Comparison of ENCODE assay signal across 28 mouse cellular contexts in the genomic region with DNA sequence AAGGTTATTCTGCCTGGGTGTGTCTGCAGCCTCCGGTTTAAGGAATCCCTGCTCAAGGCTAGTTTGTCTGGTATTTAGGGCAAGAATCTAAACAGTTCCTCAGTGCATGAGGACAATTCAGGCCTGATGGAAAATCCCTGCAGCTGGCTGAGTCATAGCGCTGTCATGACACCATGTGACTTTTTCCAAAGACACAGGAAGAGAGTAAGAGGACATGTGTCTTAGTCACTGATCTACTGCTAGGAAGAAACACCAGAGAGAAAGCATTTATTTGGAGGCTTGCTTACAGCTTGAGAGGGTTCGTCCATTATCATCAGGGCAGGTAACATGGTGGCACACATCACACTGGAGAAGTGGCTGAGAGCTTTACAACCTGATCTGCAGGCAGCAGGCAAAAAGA.
DNase-seq lines count a peak whose midpoint lies in the region; ATAC-seq and TF ChIP-seq lines count a peak whose summit lies in the region.
"Had no signal": no experiment of that assay in that cellular context is flagged by ENCODE, and none has a peak within 500 bp of the region (broad histone marks: within the 10 kb centered on the region; RNA-seq: fewer than 3 reads in every experiment).

No protein-coding gene starts in this region.

- H3K9ac ChIP-seq in ES-E14 (ENCODE audit: insufficient read depth, low read depth, low read length, poor library complexity, severe bottlenecking) = no peak overlapping the region
- H3K9ac ChIP-seq in kidney, embryonic 15.5 days = no peak overlapping the region
- H3K9ac ChIP-seq: embryonic facial prominence, embryonic 13.5 days; forebrain, embryonic 15.5 days; heart, embryonic 13.5 days; hindbrain, embryonic 12.5 days; limb, embryonic 13.5 days; liver, embryonic 12.5 days; midbrain, embryonic 13.5 days; neural tube, embryonic 12.5 days had no signal

- no peaks in the 10 kb centered on the region; a peak in 1 of 4 replicates for H3K4me1 ChIP-seq in ES-E14 (ENCODE audit: control insufficient read depth in 2 of 2, insufficient read depth in 2 of 2, low read length in 2 of 2, poor library complexity in 1 of 2)
- peaks cover 4% of the 10 kb centered on the region for H3K4me1 ChIP-seq in bone marrow macrophage, adult 2 months (ENCODE audit: control insufficient read depth, insufficient read depth, low read length)
- peaks cover 5% of the 10 kb centered on the region; the same call in 1 of the 2 replicates for H3K4me1 ChIP-seq in olfactory bulb, adult 2 months (ENCODE audit: control insufficient read depth, insufficient read depth, low read length)
- H3K4me1 ChIP-seq in kidney, embryonic 15.5 days = no peaks in the 10 kb centered on the region
- H3K4me1 ChIP-seq: embryonic facial prominence, embryonic 13.5 days; forebrain, embryonic 15.5 days; heart, embryonic 13.5 days; hindbrain, embryonic 12.5 days; liver, embryonic 12.5 days; midbrain, embryonic 13.5 days; neural tube, embryonic 12.5 days had no signal

- H3K27me3 ChIP-seq in kidney, embryonic 15.5 days = no peaks in the 10 kb centered on the region
- H3K27me3 ChIP-seq: embryonic facial prominence, embryonic 13.5 days; forebrain, embryonic 15.5 days; heart, embryonic 13.5 days; hindbrain, embryonic 12.5 days; limb, embryonic 13.5 days; liver, embryonic 12.5 days; midbrain, embryonic 13.5 days; neural tube, embryonic 12.5 days had no signal

- H3K4me2 ChIP-seq in kidney, embryonic 15.5 days = no peak overlapping the region
- H3K4me2 ChIP-seq: embryonic facial prominence, embryonic 13.5 days; forebrain, embryonic 15.5 days; heart, embryonic 13.5 days; hindbrain, embryonic 12.5 days; limb, embryonic 13.5 days; liver, embryonic 12.5 days; midbrain, embryonic 13.5 days; neural tube, embryonic 12.5 days had no signal

- H3K4me3 ChIP-seq in ES-E14 (ENCODE audit: insufficient read depth in 1 of 2, low read depth in 1 of 2, low read length in 2 of 2, poor library complexity in 1 of 2, severe bottlenecking in 1 of 2) = no peak overlapping the region
- H3K4me3 ChIP-seq in bone marrow macrophage, adult 2 months (ENCODE audit: insufficient read depth, low read length) = no peak overlapping the region
- H3K4me3 ChIP-seq in olfactory bulb, adult 2 months (ENCODE audit: insufficient read depth, low read depth, low read length) = no peak overlapping the region
- H3K4me3 ChIP-seq in kidney, embryonic 15.5 days (replicated peaks) = no peak overlapping the region
- H3K4me3 ChIP-seq: embryonic facial prominence, embryonic 13.5 days; forebrain, embryonic 15.5 days; heart, adult 2 months; heart, embryonic 13.5 days; hindbrain, embryonic 12.5 days; limb, embryonic 13.5 days; liver, embryonic 12.5 days; midbrain, embryonic 13.5 days; neural tube, embryonic 12.5 days had no signal

- no peak for TF ChIP-seq CTCF in bone marrow macrophage, adult 2 months (IDR thresholded peaks at IDR 0.05; ENCODE audit: low read depth, low read length)
- no peak for TF ChIP-seq CTCF in olfactory bulb, adult 2 months (IDR thresholded peaks at IDR 0.05; ENCODE audit: insufficient read depth, low read depth, low read length)

- no peaks in the 10 kb centered on the region for H3K9me3 ChIP-seq in ES-E14 (ENCODE audit: control insufficient read depth, insufficient read depth, low read depth, low read length)
- H3K9me3 ChIP-seq in kidney, embryonic 15.5 days (replicated peaks) = no peaks in the 10 kb centered on the region
- H3K9me3 ChIP-seq: embryonic facial prominence, embryonic 13.5 days; forebrain, embryonic 15.5 days; hindbrain, embryonic 12.5 days; liver, embryonic 12.5 days; midbrain, embryonic 13.5 days; neural tube, embryonic 12.5 days had no signal

- in situ Hi-C loops in ES-E14 (cut with MboI; ENCODE audit: low sequenced_read_pairs in 2 of 2, unreplicated experiment in 2 of 2) = no loop called here

- ATAC-seq in kidney, embryonic 15.5 days (replicated peaks; ENCODE audit: low FRiP score) = no peak
- ATAC-seq: forebrain, embryonic 15.5 days; intestine, postnatal 0 days; liver, embryonic 12.5 days; midbrain, embryonic 13.5 days had no signal

- no peak for TF ChIP-seq POLR2A in bone marrow macrophage, adult 2 months (IDR thresholded peaks at IDR 0.05; ENCODE audit: borderline replicate concordance, low read depth, low read length)
- no peak for TF ChIP-seq POLR2A in olfactory bulb, adult 2 months (IDR thresholded peaks at IDR 0.05; ENCODE audit: insufficient read depth, low read depth, low read length)

- H3K36me3 ChIP-seq in ES-E14 (ENCODE audit: control insufficient read depth, insufficient read depth, low read length, poor library complexity, severe bottlenecking) = no peaks in the 10 kb centered on the region
- no peaks in the 10 kb centered on the region for H3K36me3 ChIP-seq in kidney, embryonic 15.5 days
- H3K36me3 ChIP-seq: embryonic facial prominence, embryonic 13.5 days; forebrain, embryonic 15.5 days; heart, embryonic 13.5 days; hindbrain, embryonic 12.5 days; limb, embryonic 13.5 days; liver, embryonic 12.5 days; neural tube, embryonic 12.5 days had no signal

- DNase-seq in right cerebral cortex, adult 18-20 months = peak; percentile 42
- DNase-seq in right cerebral cortex, postnatal 14 days = no peak
- DNase-seq in ES-E14 (ENCODE audit: low read depth, low spot score) = peak; percentile 6
- no peak for DNase-seq in urinary bladder, postnatal 25 days (ENCODE audit: low spot score)
- DNase-seq in spleen, adult 18-20 months = no peak
- DNase-seq: adrenal gland, adult 8-10 months; cerebellum, adult 18-20 months; cerebellum, postnatal 14 days; gastrocnemius, postnatal 14 days; heart, adult 2 months; heart, postnatal 14 days; kidney, postnatal 4 days; lung, adult 18-20 months; lung, postnatal 10 days; thymus, adult 2 months had no signal

- WGBS in olfactory bulb, adult 2 months = 72% methylated on average over 3 of the region's 3 CpGs
- 87% methylated on average over 3 of the region's 3 CpGs for WGBS in kidney, embryonic 15.5 days

- H3K27ac ChIP-seq in ES-E14 (ENCODE audit: insufficient read depth, low read depth, low read length, poor library complexity, severe bottlenecking) = no peak overlapping the region
- peak overlapping the region; percentile 78 for H3K27ac ChIP-seq in bone marrow macrophage, adult 2 months (ENCODE audit: insufficient read depth, low read depth, low read length)
- peak overlapping the region; percentile 31; the same call in 1 of the 2 replicates for H3K27ac ChIP-seq in olfactory bulb, adult 2 months (ENCODE audit: insufficient read depth, low read depth, low read length)
- no peak overlapping the region for H3K27ac ChIP-seq in kidney, embryonic 15.5 days
- H3K27ac ChIP-seq: embryonic facial prominence, embryonic 13.5 days; forebrain, embryonic 15.5 days; heart, adult 2 months; heart, embryonic 13.5 days; hindbrain, embryonic 12.5 days; limb, embryonic 13.5 days; liver, embryonic 12.5 days; midbrain, embryonic 13.5 days; neural tube, embryonic 12.5 days; stomach, postnatal 0 days had no signal

TF ChIP-seq in ES-E14, 5 proteins besides CTCF, POLR2A, EP300 and RAD21:
- no peak for TF ChIP-seq ZNF384 (IDR thresholded peaks at IDR 0.05; ENCODE audit: low read depth, low read length)
TF ChIP-seq in ES-E14: peak in this region for 0.

Comparison
In these comparisons a context has a peak if more than half of its experiments do, and no peak if none do; other contexts are left out.
1. DNase-seq: peak in right cerebral cortex, adult 18-20 months (single experiment) and ES-E14 (single experiment); none in right cerebral cortex, postnatal 14 days (single experiment), urinary bladder, postnatal 25 days (single experiment) and spleen, adult 18-20 months (0 of 2).
2. H3K27ac ChIP-seq: peak in bone marrow macrophage, adult 2 months (single experiment) and olfactory bulb, adult 2 months (single experiment); none in ES-E14 (single experiment) and kidney, embryonic 15.5 days (single experiment).